Mouse (Mus musculus): ENCODE measurements at regions not wholly inside any gene's neighbourhood (a gene's known extent, or its start where the extent isn't known, plus 50 kb on each side); places are given as distances from the start of the nearest gene placed in this dataset.
A peak's percentile ranks its signal among the peaks of the same experiment; 100 is the strongest.

- peak; percentile 16 for DNase-seq (ENCODE audit: low read depth, low spot score)
These were observed 54.8 kb downstream of the G6pd2 start for GRCm38 (mm10) chr5:61863426-61863825.

Measured in telencephalon, adult 2 months (tissue).